Mouse (Mus musculus) erythroblast, embryonic 14.5 days (primary cell): Measurements from ENCODE around the gene Sdc1. TPM values are rescaled to one million over a fixed set of nuclear protein-coding genes. Genes with fewer than 3 reads are reported as not detected.

ENCODE experiments used
- H3K27me3 ChIP-seq: 2 replicates; pipeline ENCODE4 v1.6.1; 2012; ENCODE audit warnings: inconsistent platforms; ENCODE audit not compliant: control insufficient read depth
- H3K36me3 ChIP-seq: 2 replicates; pipeline ENCODE4 v1.6.1; 2012; ENCODE audit warnings: mild to moderate bottlenecking, inconsistent platforms; ENCODE audit not compliant: control insufficient read depth
- H3K4me1 ChIP-seq: 2 replicates; pipeline ENCODE4 v1.6.1; 2012; ENCODE audit warnings: inconsistent platforms; ENCODE audit not compliant: control insufficient read depth
- H3K4me3 ChIP-seq: replicated peaks from 2 replicates; pipeline ENCODE3; 2012; ENCODE audit warnings: moderate library complexity, mild to moderate bottlenecking, inconsistent platforms
- H3K9me3 ChIP-seq: 2 replicates; pipeline ENCODE4 v1.6.1; 2012; ENCODE audit warnings: low read length, inconsistent platforms, mixed read lengths; ENCODE audit not compliant: control insufficient read depth
- GATA1 ChIP-seq: IDR thresholded peaks from 2 replicates; pipeline ENCODE4 v1.6.1; 2012; ENCODE audit warnings: low read length, inconsistent platforms, mixed read lengths
- TAL1 ChIP-seq: IDR thresholded peaks from 3 replicates; pipeline ENCODE4 v1.6.1; 2012; ENCODE audit warnings: low read length, inconsistent platforms, mixed read lengths
- polyA plus RNA-seq: library from polyadenylated mRNA; stranded (reverse); fragments of >175 nt; gene quantifications from 2 replicates; pipeline ENCODE4 v1.2.3, GENCODE M21; 2012

Gene Sdc1
- polyA plus RNA-seq, 1 experiment: 0.23 TPM

DNA sequence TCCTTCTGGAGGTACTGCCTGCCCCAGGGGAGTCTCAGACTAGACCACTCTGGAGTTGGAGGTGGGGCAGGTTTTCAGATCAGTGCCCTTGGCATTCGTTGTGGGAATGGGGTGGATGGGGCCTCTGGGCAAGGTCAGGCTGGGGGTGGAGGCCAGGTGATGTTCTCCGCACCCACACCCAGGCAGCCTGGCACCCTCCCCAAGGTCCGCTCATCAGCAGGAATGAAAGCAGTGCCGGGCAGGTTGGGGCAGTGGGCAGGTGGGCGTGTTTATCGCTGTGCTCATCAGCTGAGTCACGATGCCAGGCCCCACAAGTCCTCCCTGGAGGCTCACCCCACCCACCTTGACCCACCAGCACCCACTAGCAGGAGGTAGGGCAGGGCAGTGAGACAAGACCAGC, 7.0 kb downstream of the Sdc1 start:
- Histone ChIP-seq H3K9me3 (no peaks in the 10 kb centered on the region), H3K4me3 (no peak overlapping the region), H3K27me3 (peaks cover 10% of the 10 kb centered on the region), H3K4me1 (peaks cover 7% of the 10 kb centered on the region), H3K36me3 (no peaks in the 10 kb centered on the region)
- no peak for TF ChIP-seq GATA1
- TF ChIP-seq TAL1: no peak

- Histone ChIP-seq H3K4me3 (no peak overlapping the region), H3K27me3 (no peaks in the 10 kb centered on the region), H3K36me3 (no peaks in the 10 kb centered on the region), H3K9me3 (no peaks in the 10 kb centered on the region), H3K4me1 (peaks cover 4% of the 10 kb centered on the region)
- TF ChIP-seq GATA1 (no peak), TAL1 (no peak)
Measured at GRCm38 (mm10) chr12:8779851-8780250, 8.7 kb downstream of the Sdc1 start.

GRCm38 (mm10) chr12:8781121-8781520, 10.0 kb downstream of the Sdc1 start:
- Histone ChIP-seq H3K36me3 (no peaks in the 10 kb centered on the region), H3K4me1 (peaks cover 4% of the 10 kb centered on the region), H3K27me3 (no peaks in the 10 kb centered on the region), H3K9me3 (no peaks in the 10 kb centered on the region), H3K4me3 (no peak overlapping the region)
- no peak for TF ChIP-seq GATA1
- TF ChIP-seq TAL1: no peak

GRCm38 (mm10) chr12:8781681-8782378, 10.7 kb downstream of the Sdc1 start:
- no peaks in the 10 kb centered on the region for H3K36me3 ChIP-seq
- no peak overlapping the region for H3K4me3 ChIP-seq
- H3K9me3 ChIP-seq: no peaks in the 10 kb centered on the region
- H3K27me3 ChIP-seq: no peaks in the 10 kb centered on the region
- peaks cover 4% of the 10 kb centered on the region for H3K4me1 ChIP-seq
- TF ChIP-seq GATA1 (no peak), TAL1 (no peak)

- Histone ChIP-seq H3K4me3 (no peak overlapping the region), H3K36me3 (no peaks in the 10 kb centered on the region), H3K4me1 (peaks cover 4% of the 10 kb centered on the region), H3K9me3 (no peaks in the 10 kb centered on the region), H3K27me3 (no peaks in the 10 kb centered on the region)
- TF ChIP-seq TAL1 (no peak), GATA1 (no peak)
Measured at GRCm38 (mm10) chr12:8782565-8782964, 11.4 kb downstream of the Sdc1 start.

GRCm38 (mm10) chr12:8784189-8784588, 13.1 kb downstream of the Sdc1 start:
- Histone ChIP-seq H3K9me3 (no peaks in the 10 kb centered on the region), H3K36me3 (no peaks in the 10 kb centered on the region), H3K27me3 (no peaks in the 10 kb centered on the region), H3K4me1 (no peaks in the 10 kb centered on the region), H3K4me3 (no peak overlapping the region)
- TF ChIP-seq GATA1: no peak
- no peak for TF ChIP-seq TAL1

DNA sequence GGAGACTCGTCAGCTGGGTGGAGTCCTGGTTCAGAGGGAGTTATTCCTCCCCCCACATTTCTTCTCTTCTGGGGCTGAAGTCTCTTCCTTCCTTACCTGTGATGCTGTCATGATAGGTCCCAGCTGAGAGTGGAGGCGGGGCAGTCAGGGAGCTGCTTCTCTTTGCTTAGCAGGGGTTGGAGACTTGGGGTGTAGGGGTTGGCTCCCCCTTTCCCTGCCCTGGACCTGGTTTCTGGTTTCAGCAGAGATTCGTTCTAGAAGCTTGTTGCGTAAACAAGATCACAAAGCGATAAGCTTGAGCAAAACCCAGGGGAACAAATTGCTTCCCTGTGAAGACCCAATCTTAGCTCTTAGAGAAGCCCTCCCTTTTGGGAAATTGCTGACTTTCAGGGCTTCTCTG, 15.4 kb downstream of the Sdc1 start:
- no peak for TF ChIP-seq TAL1
- TF ChIP-seq GATA1: no peak
- no peak overlapping the region for H3K4me3 ChIP-seq
- no peaks in the 10 kb centered on the region for H3K27me3 ChIP-seq

DNA sequence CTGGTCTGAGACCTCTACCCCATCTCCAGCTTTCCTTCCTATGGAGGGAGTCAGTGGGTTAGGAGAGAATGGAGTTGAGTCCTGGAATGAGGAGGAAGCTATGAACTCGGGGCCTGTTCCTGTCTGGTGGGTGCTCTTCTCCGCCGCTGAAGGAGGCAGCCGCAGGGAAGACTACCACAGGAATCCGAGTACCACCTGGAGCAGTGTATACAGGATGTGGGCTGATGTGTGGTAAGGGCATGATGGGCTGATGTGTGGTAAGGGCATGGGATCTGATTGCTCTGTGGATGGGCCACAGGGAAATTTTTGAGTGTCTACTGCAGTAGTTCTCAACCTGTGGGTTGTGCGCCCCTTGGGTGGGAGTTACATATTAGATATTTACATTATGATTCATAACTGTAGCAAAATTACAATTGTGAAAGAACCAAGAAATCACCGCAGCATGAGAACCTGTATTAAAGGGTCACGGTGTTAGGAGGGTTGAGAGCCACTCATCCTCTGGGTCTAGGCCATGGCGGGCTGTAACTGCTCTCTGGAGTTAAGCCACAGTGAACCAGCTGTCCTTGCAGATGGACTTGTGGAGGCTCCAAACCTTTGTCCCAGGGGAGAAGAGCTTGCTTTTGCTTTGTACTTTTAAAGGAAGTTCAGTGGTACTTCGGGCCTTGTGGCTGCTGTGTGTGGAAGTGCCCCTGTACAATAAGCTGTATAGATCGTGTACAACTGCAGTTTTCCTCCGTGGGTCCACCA, 16.0 kb downstream of the Sdc1 start:
- no peaks in the 10 kb centered on the region for H3K9me3 ChIP-seq
- no peaks in the 10 kb centered on the region for H3K27me3 ChIP-seq
- H3K36me3 ChIP-seq: peaks cover 17% of the 10 kb centered on the region
- no peak for TF ChIP-seq TAL1
- no peaks in the 10 kb centered on the region for H3K4me1 ChIP-seq
- H3K4me3 ChIP-seq: no peak overlapping the region

More for the DNA sequence above, 15.4 kb downstream of the Sdc1 start:
- no peaks in the 10 kb centered on the region for H3K4me1 ChIP-seq
- peaks cover 14% of the 10 kb centered on the region for H3K36me3 ChIP-seq
- no peaks in the 10 kb centered on the region for H3K9me3 ChIP-seq

- Histone ChIP-seq H3K9me3 (no peaks in the 10 kb centered on the region), H3K27me3 (no peaks in the 10 kb centered on the region), H3K4me1 (no peaks in the 10 kb centered on the region), H3K4me3 (no peak overlapping the region), H3K36me3 (peaks cover 17% of the 10 kb centered on the region)
- TF ChIP-seq TAL1: no peak
Measured at GRCm38 (mm10) chr12:8788469-8788868, 17.3 kb downstream of the Sdc1 start.

- Histone ChIP-seq H3K9me3 (no peaks in the 10 kb centered on the region), H3K4me3 (no peak overlapping the region), H3K27me3 (no peaks in the 10 kb centered on the region), H3K36me3 (peaks cover 17% of the 10 kb centered on the region), H3K4me1 (no peaks in the 10 kb centered on the region)
- TF ChIP-seq TAL1: no peak
- no peak for TF ChIP-seq GATA1
Measured at GRCm38 (mm10) chr12:8790615-8791014, 19.5 kb downstream of the Sdc1 start.
